Mouse (Mus musculus): ENCODE data around the gene Ifng. TPM values are rescaled to one million over a fixed set of nuclear protein-coding genes. Genes with fewer than 3 reads are reported as not detected.

Gene Ifng
- not detected for polyA plus RNA-seq (2021)

DNA sequence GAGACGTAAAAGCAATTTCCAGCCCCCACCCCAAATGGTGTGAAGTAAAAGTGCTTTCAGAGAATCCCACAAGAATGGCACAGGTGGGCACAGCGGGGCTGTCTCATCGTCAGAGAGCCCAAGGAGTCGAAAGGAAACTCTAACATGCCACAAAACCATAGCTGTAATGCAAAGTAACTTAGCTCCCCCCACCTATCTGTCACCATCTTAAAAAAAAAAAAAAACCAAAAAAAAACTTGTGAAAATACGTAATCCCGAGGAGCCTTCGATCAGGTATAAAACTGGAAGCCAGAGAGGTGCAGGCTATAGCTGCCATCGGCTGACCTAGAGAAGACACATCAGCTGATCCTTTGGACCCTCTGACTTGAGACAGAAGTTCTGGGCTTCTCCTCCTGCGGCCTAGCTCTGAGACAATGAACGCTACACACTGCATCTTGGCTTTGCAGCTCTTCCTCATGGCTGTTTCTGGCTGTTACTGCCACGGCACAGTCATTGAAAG, at the start of gene Ifng:
Gene Ifng, plus strand, starts transcription at position 305 of the 499 bp plus-strand sequence.
- H3K27me3 ChIP-seq = no peaks in the 10 kb centered on the region
- DNase-seq (ENCODE audit: low read depth, low spot score) (no peak), ATAC-seq (no peak)
- POLR2A ChIA-PET = no interaction called here
- in situ Hi-C loops (cut with MboI; ENCODE audit: low pct_unique_long_range_greater_than_20kb) = no loop called here
- CTCF ChIA-PET = no interaction called here
- TF ChIP-seq CTCF (IDR thresholded peaks at IDR 0.05) = no peak

DNA sequence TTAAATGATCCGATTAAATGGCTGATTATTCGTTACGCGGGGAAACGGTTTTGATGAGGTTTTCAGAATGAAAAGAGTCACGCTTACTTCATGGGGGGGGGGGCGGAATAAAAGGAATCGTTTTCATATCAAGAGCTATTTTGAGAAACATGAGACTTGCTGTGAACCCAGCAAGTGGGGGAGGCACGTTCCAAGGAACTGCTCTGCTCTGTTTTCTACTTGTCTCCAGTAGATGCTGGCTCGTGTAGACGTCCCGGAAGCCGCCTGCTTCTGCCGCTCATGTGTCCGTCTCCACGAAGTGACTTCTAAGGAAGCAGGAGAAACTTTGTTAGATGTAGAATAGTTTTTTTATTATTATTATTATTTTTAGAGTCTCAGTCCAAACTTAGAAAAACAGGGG, 40.9 kb upstream of the Ifng start:
- ChIA-PET CTCF (interaction anchor here (1.1 kb wide), 1 partner anchor 42 kb away, joined by 3 read pairs; no protein-coding TSS in a partner anchor), POLR2A (no interaction called here)
- DNase-seq (ENCODE audit: low read depth, low spot score) = no peak
- H3K27me3 ChIP-seq = peaks cover 4% of the 10 kb centered on the region
- no peak for TF ChIP-seq CTCF (IDR thresholded peaks at IDR 0.05)
- in situ Hi-C loops (cut with MboI; ENCODE audit: low pct_unique_long_range_greater_than_20kb) = no loop called here
- no peak for ATAC-seq

DNA sequence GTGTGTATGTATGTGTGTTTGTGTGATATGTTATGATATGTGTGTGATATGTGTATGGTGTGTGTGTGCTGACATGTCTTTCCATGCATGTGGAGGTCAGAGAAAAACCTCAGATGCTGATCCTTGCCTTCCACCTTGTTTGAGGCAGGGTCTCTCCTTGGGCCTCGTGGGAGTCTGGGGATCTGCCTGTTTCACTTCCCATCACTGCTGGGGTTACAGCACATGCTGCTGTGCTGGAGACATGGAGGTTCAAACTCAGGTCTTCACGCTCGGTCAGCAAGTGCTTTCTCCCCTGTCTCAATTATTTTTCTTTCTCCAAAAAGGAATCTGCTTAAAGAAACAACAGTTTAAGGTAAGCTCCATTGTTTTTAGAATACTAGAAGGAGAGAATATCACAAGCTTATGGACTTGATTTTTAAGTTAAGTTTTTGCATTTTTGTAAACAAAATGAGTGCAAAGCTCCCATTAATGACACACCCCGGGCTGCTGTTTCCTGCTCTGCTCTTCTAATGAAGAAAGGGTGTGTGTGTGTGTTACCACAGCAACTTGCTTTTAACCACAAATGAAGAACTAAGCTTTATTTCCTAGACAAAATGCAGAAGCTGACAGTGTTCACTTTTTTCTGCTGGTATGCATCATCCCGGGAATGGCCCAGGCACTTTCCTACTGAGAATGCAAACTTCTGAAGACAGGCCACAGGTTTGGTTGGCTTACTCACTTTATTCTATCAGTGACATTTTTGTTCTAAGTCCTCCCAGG, 34.2 kb upstream of the Ifng start:
- ATAC-seq = no peak
- no peak for DNase-seq (ENCODE audit: low read depth, low spot score)
- CTCF ChIA-PET = no interaction called here
- in situ Hi-C loops (cut with MboI; ENCODE audit: low pct_unique_long_range_greater_than_20kb) = no loop called here
- TF ChIP-seq CTCF (IDR thresholded peaks at IDR 0.05) = no peak
- H3K27me3 ChIP-seq = peaks cover 7% of the 10 kb centered on the region
- POLR2A ChIA-PET = interaction anchor here (1.0 kb wide), 1 partner anchor 226 kb away, joined by 6 read pairs; no protein-coding TSS in a partner anchor

DNA sequence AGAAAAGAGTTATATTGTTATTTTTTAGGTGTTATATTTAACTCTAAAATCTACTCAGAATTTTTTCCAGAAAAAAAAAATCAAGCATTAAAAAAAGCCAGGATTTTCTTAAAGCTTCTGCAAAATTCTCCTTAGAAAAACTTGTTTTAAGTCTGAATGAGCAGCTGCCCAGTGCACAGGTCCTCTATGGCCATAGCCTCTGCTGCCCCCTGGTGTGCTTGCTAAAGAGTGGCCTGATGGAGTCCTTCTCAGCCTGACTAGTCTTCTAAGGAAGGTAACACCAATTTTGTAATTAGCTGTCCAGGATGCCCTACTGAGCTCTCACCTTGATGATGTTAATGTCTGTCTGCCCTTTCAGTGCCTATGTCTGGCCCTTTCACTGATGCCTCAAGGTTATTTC, 29.5 kb upstream of the Ifng start:
- no peak for TF ChIP-seq CTCF (IDR thresholded peaks at IDR 0.05)
- ATAC-seq (no peak), DNase-seq (ENCODE audit: low read depth, low spot score) (no peak)
- ChIA-PET POLR2A (no interaction called here), CTCF (no interaction called here)
- in situ Hi-C loops (cut with MboI; ENCODE audit: low pct_unique_long_range_greater_than_20kb) = no loop called here
- peaks cover 3% of the 10 kb centered on the region for H3K27me3 ChIP-seq

DNA sequence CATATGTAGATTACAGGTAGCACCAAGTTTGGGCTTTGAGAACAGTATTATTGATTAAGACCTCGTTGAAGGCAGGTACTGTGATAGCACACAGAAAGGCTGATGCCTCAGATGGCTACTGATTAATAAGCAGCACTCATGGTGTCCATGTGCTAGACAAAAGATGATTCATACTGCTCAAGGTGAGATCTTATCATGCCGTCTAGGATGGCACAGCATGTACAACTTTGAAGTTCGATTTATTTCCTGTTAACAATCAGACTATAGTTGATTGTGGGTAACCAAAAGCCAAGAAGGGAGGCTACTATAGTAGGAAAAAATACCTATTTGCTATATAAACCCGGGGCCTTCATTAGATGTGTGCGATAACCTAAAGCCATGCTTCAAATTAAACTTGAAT, 28.1 kb upstream of the Ifng start:
- ChIA-PET CTCF (no interaction called here), POLR2A (no interaction called here)
- in situ Hi-C loops (cut with MboI; ENCODE audit: low pct_unique_long_range_greater_than_20kb) = no loop called here
- ATAC-seq (no peak), DNase-seq (ENCODE audit: low read depth, low spot score) (no peak)
- no peak for TF ChIP-seq CTCF (IDR thresholded peaks at IDR 0.05)
- no peaks in the 10 kb centered on the region for H3K27me3 ChIP-seq

DNA sequence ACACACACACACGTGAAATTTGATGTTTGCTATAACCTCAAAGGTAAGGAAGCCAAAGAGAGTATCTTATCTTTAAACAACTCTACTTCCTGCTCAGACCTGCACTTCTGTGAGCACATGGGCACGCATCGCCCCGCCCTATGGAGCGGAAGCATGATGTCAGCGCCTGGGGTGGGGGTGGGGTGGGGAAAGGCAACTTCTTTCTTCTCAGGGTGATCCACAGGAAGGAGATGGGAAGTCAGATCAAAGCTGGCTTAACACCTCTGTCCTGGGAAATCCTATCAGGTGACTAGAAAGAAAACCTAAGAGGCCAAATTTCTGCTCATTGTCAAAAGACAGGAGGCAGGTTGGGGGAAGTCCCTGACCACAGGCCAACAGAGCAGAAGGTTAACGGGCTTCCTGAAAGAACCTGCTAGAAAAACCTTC, 21.8 kb upstream of the Ifng start:
- ChIA-PET CTCF (no interaction called here), POLR2A (no interaction called here)
- H3K27me3 ChIP-seq = no peaks in the 10 kb centered on the region
- in situ Hi-C loops (cut with MboI; ENCODE audit: low pct_unique_long_range_greater_than_20kb) = no loop called here
- DNase-seq (ENCODE audit: low read depth, low spot score) (no peak), ATAC-seq (no peak)
- no peak for TF ChIP-seq CTCF (IDR thresholded peaks at IDR 0.05)

DNA sequence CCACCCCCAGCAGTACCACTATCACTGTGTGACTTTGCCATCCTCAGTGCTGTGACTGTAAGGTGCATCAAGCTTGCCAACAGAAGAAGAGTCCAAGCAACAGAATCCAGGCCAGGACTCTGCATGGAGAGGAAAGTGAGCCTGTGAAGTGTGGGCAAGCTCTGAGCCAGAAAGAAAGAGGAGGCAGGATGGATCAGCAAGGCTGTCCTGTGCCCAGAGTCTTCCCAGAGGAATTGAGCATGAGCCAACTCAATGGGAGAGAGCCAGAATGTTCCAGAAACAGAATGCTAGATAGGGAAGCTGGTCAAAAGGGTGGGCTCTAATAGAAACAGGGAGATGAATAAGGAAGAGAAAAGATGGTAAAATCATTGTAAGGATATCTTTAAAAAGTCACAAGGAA, 19.9 kb upstream of the Ifng start:
- no peak for DNase-seq (ENCODE audit: low read depth, low spot score)
- POLR2A ChIA-PET = no interaction called here
- in situ Hi-C loops (cut with MboI; ENCODE audit: low pct_unique_long_range_greater_than_20kb) = no loop called here
- H3K27me3 ChIP-seq = no peaks in the 10 kb centered on the region
- ATAC-seq = no peak
- no peak for TF ChIP-seq CTCF (IDR thresholded peaks at IDR 0.05)
- CTCF ChIA-PET = no interaction called here

DNA sequence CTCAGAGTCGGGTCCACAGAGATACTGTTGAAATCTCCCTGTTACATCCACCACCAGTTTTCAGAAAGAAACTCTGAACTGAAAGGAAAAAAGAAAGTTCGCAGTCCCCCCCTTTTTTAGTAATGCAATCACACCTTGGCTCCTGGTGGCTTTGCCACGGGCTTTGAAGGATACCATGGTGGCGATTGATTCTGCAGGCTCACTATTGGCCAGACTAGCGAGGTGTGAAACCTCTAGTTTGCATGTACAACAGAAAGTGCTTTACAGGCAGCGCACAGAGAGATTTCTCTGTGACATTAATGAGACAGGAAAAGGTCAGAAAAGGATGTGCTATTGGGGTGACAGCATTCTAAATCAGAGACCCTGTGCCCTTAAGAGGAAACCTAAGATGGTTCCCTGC, 5.3 kb upstream of the Ifng start:
- in situ Hi-C loops (cut with MboI; ENCODE audit: low pct_unique_long_range_greater_than_20kb) = no loop called here
- CTCF ChIA-PET = no interaction called here
- TF ChIP-seq CTCF (IDR thresholded peaks at IDR 0.05) = no peak
- no peaks in the 10 kb centered on the region for H3K27me3 ChIP-seq
- DNase-seq (ENCODE audit: low read depth, low spot score) (no peak), ATAC-seq (no peak)
- POLR2A ChIA-PET = no interaction called here

DNA sequence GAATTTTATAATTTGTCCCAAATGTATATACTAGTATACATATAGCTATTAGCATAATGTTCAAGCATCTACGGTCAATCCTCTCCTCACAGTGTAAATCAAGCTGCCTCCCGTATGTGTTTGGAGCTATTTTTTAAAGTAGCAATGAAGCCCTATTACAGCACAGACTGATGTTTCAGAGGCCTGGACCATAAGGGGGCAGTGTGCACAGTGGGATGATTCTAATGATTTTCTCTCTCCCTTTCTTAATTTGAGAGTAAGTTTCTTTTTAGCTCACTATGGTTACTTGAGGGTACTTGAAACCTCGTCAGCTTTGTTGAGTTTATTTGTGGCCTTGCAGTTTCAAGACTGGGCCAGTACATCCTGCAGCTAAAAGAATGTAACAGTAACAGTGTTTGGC, 1.1 kb downstream of the Ifng start:
- ATAC-seq (no peak), DNase-seq (ENCODE audit: low read depth, low spot score) (no peak)
- ChIA-PET CTCF (interaction anchor here (1.3 kb wide), 1 partner anchor 42 kb away, joined by 3 read pairs; no protein-coding TSS in a partner anchor), POLR2A (no interaction called here)
- TF ChIP-seq CTCF (IDR thresholded peaks at IDR 0.05) = no peak
- in situ Hi-C loops (cut with MboI; ENCODE audit: low pct_unique_long_range_greater_than_20kb) = no loop called here
- H3K27me3 ChIP-seq = no peaks in the 10 kb centered on the region

DNA sequence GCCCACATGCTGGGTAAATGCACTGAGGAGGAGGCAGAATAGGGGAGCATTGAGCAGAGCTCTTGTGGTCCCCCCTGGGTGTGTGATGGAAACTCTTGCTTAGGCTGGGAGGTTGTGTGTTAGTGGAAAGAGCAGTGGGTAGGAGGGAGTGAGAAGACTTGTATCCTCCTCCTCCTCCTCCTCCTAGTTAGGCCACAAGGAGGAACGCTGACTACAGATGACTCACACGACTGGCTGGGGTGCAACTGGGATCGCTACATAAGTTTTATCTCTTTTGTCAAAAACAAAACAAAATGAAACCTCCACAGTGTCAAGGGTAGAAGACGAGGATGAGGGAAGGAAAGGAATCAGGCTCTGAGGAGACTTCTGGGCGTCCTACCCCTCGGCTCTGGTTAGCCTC, 2.2 kb downstream of the Ifng start:
- CTCF ChIA-PET = no interaction called here
- in situ Hi-C loops (cut with MboI; ENCODE audit: low pct_unique_long_range_greater_than_20kb) = no loop called here

DNA sequence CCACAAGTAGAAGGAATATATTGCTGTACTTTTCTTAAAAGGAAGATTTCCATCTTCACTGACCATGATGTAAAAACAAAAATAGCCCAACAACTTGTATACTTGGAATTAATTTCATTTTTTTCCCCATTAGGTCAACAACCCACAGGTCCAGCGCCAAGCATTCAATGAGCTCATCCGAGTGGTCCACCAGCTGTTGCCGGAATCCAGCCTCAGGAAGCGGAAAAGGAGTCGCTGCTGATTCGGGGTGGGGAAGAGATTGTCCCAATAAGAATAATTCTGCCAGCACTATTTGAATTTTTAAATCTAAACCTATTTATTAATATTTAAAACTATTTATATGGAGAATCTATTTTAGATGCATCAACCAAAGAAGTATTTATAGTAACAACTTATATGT, 4.2 kb downstream of the Ifng start:
- ChIA-PET CTCF (no interaction called here), POLR2A (no interaction called here)
- in situ Hi-C loops (cut with MboI; ENCODE audit: low pct_unique_long_range_greater_than_20kb) = no loop called here
- ATAC-seq (no peak), DNase-seq (ENCODE audit: low read depth, low spot score) (no peak)
- no peak for TF ChIP-seq CTCF (IDR thresholded peaks at IDR 0.05)
- H3K27me3 ChIP-seq = no peaks in the 10 kb centered on the region

More for the DNA sequence above, 2.2 kb downstream of the Ifng start:
- DNase-seq (ENCODE audit: low read depth, low spot score) (no peak), ATAC-seq (no peak)
- TF ChIP-seq CTCF (IDR thresholded peaks at IDR 0.05) = no peak
- no peaks in the 10 kb centered on the region for H3K27me3 ChIP-seq
- POLR2A ChIA-PET = no interaction called here

DNA sequence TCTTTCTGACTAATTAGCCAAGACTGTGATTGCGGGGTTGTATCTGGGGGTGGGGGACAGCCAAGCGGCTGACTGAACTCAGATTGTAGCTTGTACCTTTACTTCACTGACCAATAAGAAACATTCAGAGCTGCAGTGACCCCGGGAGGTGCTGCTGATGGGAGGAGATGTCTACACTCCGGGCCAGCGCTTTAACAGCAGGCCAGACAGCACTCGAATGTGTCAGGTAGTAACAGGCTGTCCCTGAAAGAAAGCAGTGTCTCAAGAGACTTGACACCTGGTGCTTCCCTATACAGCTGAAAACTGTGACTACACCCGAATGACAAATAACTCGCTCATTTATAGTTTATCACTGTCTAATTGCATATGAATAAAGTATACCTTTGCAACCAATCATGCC, 4.7 kb downstream of the Ifng start:
- in situ Hi-C loops (cut with MboI; ENCODE audit: low pct_unique_long_range_greater_than_20kb) = no loop called here
- DNase-seq (ENCODE audit: low read depth, low spot score) (no peak), ATAC-seq (no peak)
- TF ChIP-seq CTCF (IDR thresholded peaks at IDR 0.05) = no peak
- POLR2A ChIA-PET = no interaction called here
- H3K27me3 ChIP-seq = no peaks in the 10 kb centered on the region
- CTCF ChIA-PET = no interaction called here
